Mouse (Mus musculus): ENCODE data around the gene Vwc2. TPM values are rescaled to one million over a fixed set of nuclear protein-coding genes. Genes with fewer than 3 reads are reported as not detected.

Vwc2 gene
- polyA plus RNA-seq, 1 experiment from 2014 or later, result 5.4 TPM

DNA sequence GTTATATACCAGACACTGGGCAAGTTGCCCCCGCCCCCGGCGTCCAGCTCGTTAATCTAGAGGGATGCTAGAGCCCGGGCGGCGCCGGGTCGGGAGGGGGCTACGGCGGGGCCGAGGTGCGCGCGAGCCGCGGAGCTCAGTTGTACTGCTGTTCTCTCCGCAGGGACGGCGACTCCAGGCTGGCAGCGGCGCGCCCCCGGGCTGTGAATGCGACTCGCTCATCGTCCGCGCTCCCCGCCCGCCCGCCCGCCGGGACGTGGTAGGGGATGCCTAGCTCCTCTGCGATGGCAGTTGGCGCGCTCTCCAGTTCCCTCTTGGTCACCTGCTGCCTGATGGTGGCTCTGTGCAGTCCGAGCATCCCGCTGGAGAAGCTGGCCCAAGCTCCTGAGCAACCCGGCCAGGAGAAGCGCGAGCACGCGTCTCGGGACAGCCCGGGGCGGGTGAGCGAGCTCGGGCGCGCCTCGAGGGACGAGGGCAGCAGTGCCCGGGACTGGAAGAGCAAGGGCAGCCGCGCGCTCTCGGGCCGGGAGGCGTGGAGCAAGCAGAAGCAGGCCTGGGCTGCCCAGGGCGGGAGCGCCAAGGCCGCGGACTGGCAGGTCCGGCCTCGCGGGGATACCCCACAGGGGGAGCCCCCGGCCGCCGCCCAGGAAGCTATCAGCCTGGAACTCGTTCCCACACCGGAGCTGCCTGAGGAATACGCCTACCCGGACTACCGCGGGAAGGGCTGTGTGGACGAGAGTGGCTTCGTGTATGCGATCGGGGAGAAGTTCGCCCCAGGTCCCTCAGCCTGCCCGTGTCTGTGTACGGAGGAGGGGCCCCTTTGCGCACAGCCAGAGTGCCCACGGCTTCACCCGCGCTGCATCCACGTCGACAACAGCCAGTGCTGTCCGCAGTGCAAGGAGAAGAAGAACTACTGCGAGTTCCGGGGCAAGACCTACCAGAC lies 1.9 kb downstream of the Vwc2 start:
- peaks cover 30% of the 10 kb centered on the region for H3K4me1 ChIP-seq
- no peak overlapping the region for H3K27ac ChIP-seq (replicated peaks)
- under 1% methylated on average over 89 of the region's 93 CpGs for WGBS
- H3K9ac ChIP-seq, result peak overlapping the region; percentile 28
- no peaks in the 10 kb centered on the region for H3K36me3 ChIP-seq
- peaks cover 61% of the 10 kb centered on the region for H3K27me3 ChIP-seq
- H3K9me3 ChIP-seq (replicated peaks), result no peaks in the 10 kb centered on the region
- peak; percentile 48 for ATAC-seq (ENCODE audit: insufficient number of reproducible peaks, low FRiP score, low TSS enrichment, low read depth)
- H3K4me3 ChIP-seq (replicated peaks), result peak overlapping the region; percentile 49
- peak overlapping the region; percentile 91 for H3K4me2 ChIP-seq (replicated peaks)

DNA sequence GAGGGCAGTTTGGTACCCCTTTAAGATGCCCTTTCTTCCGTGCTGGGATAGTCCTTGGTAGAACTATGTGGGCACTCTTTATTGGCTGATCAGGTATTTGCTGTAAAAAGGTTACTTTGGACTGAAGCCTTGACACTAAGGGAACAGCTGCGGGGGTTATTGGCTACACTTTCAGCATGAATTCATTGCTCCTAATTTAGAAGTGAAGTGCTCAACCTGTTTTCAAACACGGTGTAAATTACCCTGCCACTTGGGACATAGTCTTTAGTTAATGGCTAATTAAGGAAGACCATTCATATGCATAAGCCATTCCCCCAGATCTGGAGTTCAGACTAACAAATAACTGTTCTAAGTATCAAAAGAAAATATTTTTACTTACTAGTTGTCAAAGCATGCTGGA lies 2.7 kb downstream of the Vwc2 start:
- no peaks in the 10 kb centered on the region for H3K36me3 ChIP-seq
- H3K9ac ChIP-seq, result no peak overlapping the region
- H3K4me3 ChIP-seq (replicated peaks), result peak overlapping the region; percentile 49
- peak overlapping the region; percentile 91 for H3K4me2 ChIP-seq (replicated peaks)
- 6% methylated on average over 3 of the region's 3 CpGs for WGBS
- H3K27ac ChIP-seq (replicated peaks), result no peak overlapping the region
- H3K27me3 ChIP-seq, result peaks cover 61% of the 10 kb centered on the region
- H3K9me3 ChIP-seq (replicated peaks), result no peaks in the 10 kb centered on the region
- ATAC-seq (ENCODE audit: insufficient number of reproducible peaks, low FRiP score, low TSS enrichment, low read depth), result no peak
- H3K4me1 ChIP-seq, result peaks cover 30% of the 10 kb centered on the region

DNA sequence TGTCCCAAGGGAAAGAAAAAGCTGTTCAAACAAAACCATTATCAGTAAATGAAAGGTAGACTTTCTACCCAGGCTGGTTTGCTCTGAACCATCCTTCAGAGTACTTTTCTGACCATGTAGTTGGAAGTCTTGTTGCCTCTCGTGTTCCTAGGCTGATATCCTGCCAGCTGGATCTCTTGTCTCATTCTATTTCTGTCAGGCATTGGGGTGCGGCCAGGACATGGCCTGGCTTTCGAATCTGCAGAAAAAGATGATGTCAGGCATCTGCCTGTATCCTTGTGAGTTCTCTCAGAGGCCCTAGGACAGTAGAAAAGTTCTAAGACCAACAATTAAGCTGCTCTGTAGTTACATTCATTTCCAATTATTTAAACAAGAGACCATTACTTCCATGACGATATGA lies 8.8 kb downstream of the Vwc2 start:
- Histone ChIP-seq H3K27me3 (peaks cover 7% of the 10 kb centered on the region; the same call in 1 of the 2 replicates), H3K4me1 (no peaks in the 10 kb centered on the region), H3K36me3 (no peaks in the 10 kb centered on the region), H3K27ac (replicated peaks) (no peak overlapping the region), H3K4me3 (replicated peaks) (no peak overlapping the region), H3K4me2 (replicated peaks) (no peak overlapping the region), H3K9ac (no peak overlapping the region), H3K9me3 (replicated peaks) (no peaks in the 10 kb centered on the region)
- no peak for ATAC-seq (ENCODE audit: insufficient number of reproducible peaks, low FRiP score, low TSS enrichment, low read depth)
- 63% methylated on average over 4 of the region's 4 CpGs for WGBS

DNA sequence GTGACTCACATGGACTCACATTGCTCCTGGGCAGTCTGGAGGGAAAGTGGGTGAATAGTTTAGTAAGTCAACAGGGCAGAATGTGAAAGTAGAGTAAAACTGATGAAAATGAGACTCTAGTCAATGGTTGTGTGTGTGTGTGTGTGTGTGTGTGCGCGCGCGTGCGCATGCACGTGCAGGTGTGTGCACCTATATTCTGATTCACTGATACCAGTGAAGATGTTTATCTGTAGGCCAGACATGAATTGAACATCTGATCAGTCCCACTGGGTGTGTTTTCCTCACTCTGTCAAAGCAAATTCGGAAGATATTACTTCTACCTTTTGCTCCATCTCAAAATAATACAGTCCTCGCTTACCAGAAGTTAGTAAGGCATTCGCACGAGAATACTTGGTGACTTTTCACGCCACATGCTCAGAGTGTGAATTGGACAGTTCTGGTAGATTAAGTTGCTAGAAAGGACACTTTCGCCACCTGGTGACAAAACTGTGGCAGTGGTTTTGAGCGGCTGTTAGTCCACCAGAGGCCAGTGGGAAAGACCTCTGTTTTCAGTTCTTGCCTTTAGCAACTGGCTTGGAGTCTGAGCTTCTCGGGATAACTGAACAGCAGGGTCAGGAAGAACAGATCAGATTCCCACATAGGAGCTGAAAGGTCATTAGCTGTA lies 17.5 kb downstream of the Vwc2 start:
- Histone ChIP-seq H3K4me1 (no peaks in the 10 kb centered on the region), H3K4me2 (replicated peaks) (no peak overlapping the region), H3K9ac (no peak overlapping the region), H3K9me3 (replicated peaks) (no peaks in the 10 kb centered on the region), H3K27ac (replicated peaks) (no peak overlapping the region), H3K4me3 (replicated peaks) (no peak overlapping the region), H3K27me3 (no peaks in the 10 kb centered on the region), H3K36me3 (no peaks in the 10 kb centered on the region)
- 52% methylated on average over 14 of the region's 14 CpGs for WGBS
- ATAC-seq (ENCODE audit: insufficient number of reproducible peaks, low FRiP score, low TSS enrichment, low read depth), result no peak

DNA sequence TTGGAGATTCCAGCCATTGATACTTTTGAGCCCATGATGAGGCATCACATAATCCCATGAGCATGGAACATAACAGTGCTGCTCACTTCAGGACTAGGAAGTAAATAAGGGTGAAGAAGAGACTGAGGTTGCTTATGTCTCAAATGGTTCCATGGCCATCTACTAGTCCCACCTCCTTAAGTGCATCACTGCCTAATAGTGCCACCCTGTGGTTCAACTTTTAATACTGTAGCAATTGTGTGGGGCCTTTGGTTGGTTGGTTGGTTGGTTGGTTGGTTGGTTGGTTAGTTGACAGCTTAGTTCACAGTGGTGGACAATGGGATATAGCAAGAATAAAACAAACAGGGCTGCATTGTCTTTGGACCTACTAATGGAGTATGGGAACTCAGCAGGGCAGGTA lies 26.6 kb downstream of the Vwc2 start:
- H3K9me3 ChIP-seq (replicated peaks), result no peaks in the 10 kb centered on the region
- no peak overlapping the region for H3K27ac ChIP-seq (replicated peaks)
- H3K27me3 ChIP-seq, result no peaks in the 10 kb centered on the region
- H3K4me2 ChIP-seq (replicated peaks), result no peak overlapping the region
- no peak for ATAC-seq (ENCODE audit: insufficient number of reproducible peaks, low FRiP score, low TSS enrichment, low read depth)
- H3K9ac ChIP-seq, result no peak overlapping the region
- no peaks in the 10 kb centered on the region for H3K4me1 ChIP-seq
- H3K4me3 ChIP-seq (replicated peaks), result no peak overlapping the region
- H3K36me3 ChIP-seq, result no peaks in the 10 kb centered on the region

DNA sequence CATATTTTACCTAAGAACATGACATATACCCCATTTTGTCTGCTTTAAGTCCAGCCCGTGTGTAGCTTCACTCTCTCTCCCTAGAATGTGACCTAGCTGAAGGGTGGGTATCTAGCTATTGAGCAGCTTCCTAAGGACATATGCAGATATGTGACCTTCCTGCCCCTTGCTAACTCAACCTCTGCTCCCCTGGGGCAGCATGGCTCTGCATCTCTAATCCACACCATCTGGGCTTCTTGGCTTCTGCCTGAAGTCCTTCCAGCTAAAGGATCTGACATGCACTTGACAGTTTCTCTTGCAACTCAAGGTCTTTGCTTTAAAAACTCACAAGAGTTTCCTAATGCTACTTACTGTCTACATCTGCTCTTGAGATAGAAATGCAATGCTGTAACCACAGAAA lies 38.7 kb downstream of the Vwc2 start:
- ATAC-seq (ENCODE audit: insufficient number of reproducible peaks, low FRiP score, low TSS enrichment, low read depth), result no peak
- Histone ChIP-seq H3K27me3 (no peaks in the 10 kb centered on the region), H3K4me2 (replicated peaks) (no peak overlapping the region), H3K4me1 (no peaks in the 10 kb centered on the region), H3K9me3 (replicated peaks) (no peaks in the 10 kb centered on the region), H3K27ac (replicated peaks) (no peak overlapping the region), H3K9ac (no peak overlapping the region), H3K36me3 (no peaks in the 10 kb centered on the region), H3K4me3 (replicated peaks) (no peak overlapping the region)
- WGBS, result 13% methylated on average over 1 of the region's 1 CpGs

DNA sequence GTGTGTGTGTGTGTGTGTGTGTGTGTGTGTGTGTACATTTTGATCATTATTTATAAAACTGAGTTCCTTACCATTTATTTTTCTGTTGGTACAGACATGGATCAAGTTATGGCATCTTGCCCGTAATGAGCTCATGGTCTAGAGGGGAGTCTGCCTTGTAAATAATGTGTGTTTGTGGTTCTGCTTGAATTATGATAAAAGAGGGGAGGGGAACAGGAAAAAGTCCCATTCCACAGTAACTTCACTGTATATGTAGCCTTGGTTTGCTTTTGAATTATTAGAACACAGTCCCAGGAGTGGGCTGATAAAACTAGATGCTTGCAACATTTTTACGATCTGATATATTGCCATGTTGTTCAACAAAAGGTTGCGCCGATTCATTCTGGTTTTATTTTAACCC lies 57.4 kb downstream of the Vwc2 start:
- H3K4me2 ChIP-seq (replicated peaks), result no peak overlapping the region
- H3K27ac ChIP-seq (replicated peaks), result no peak overlapping the region
- no peak for ATAC-seq (ENCODE audit: insufficient number of reproducible peaks, low FRiP score, low TSS enrichment, low read depth)
- 75% methylated on average over 4 of the region's 4 CpGs for WGBS
- H3K4me1 ChIP-seq, result no peaks in the 10 kb centered on the region
- no peaks in the 10 kb centered on the region for H3K9me3 ChIP-seq (replicated peaks)
- no peaks in the 10 kb centered on the region for H3K27me3 ChIP-seq
- H3K36me3 ChIP-seq, result no peaks in the 10 kb centered on the region
- no peak overlapping the region for H3K4me3 ChIP-seq (replicated peaks)
- H3K9ac ChIP-seq, result no peak overlapping the region

DNA sequence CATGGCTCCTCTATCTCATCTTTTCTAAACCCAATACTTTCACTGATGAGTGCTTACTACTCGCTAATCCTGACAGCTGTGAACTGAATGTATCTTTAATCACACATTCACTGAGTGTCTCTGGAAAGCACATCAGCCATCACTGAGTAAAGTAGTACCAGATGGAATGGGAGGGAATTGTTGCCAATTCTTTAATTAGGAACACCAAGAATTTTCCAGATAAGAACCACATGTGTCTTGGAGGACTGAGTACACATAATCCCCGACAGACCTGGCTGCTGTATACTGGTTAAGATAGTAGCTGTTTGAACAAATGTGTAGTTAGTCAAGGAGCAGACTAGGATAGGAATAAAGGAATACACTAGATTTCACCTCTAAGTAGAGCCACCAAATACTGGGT lies 61.2 kb downstream of the Vwc2 start:
- no peaks in the 10 kb centered on the region for H3K4me1 ChIP-seq
- no peak overlapping the region for H3K9ac ChIP-seq
- no peak overlapping the region for H3K4me2 ChIP-seq (replicated peaks)
- no peak overlapping the region for H3K27ac ChIP-seq (replicated peaks)
- no peak overlapping the region for H3K4me3 ChIP-seq (replicated peaks)
- H3K27me3 ChIP-seq, result no peaks in the 10 kb centered on the region
- H3K36me3 ChIP-seq, result no peaks in the 10 kb centered on the region
- no peaks in the 10 kb centered on the region for H3K9me3 ChIP-seq (replicated peaks)
- peak; percentile 65 for ATAC-seq (ENCODE audit: insufficient number of reproducible peaks, low FRiP score, low TSS enrichment, low read depth)
- 27% methylated on average over 2 of the region's 2 CpGs for WGBS

DNA sequence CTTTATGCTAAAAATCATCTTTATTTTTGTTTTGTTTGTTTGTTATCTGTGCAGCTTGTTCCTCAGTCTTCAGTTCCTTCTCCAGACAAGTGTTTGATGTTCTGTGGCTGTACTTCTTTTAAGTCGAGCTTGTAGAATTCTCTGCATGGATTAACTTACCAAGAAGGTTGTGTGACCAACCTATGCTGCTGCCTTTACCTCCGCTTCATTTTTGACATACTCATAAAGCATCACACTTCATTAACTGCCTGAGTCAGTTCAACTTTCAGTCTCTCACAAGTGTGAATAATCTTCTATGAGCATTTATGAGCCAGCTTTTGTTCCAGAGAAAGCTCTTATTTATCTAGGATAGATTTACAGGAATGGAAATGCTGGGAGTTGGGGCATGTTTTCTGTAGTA lies 68.7 kb downstream of the Vwc2 start:
- H3K4me1 ChIP-seq, result no peaks in the 10 kb centered on the region
- no peak for ATAC-seq (ENCODE audit: insufficient number of reproducible peaks, low FRiP score, low TSS enrichment, low read depth)
- H3K9me3 ChIP-seq (replicated peaks), result no peaks in the 10 kb centered on the region
- WGBS, result 68% methylated on average over 2 of the region's 2 CpGs
- no peaks in the 10 kb centered on the region for H3K27me3 ChIP-seq
- H3K4me3 ChIP-seq (replicated peaks), result no peak overlapping the region
- H3K9ac ChIP-seq, result no peak overlapping the region
- no peak overlapping the region for H3K4me2 ChIP-seq (replicated peaks)
- H3K27ac ChIP-seq (replicated peaks), result no peak overlapping the region
- H3K36me3 ChIP-seq, result no peaks in the 10 kb centered on the region

DNA sequence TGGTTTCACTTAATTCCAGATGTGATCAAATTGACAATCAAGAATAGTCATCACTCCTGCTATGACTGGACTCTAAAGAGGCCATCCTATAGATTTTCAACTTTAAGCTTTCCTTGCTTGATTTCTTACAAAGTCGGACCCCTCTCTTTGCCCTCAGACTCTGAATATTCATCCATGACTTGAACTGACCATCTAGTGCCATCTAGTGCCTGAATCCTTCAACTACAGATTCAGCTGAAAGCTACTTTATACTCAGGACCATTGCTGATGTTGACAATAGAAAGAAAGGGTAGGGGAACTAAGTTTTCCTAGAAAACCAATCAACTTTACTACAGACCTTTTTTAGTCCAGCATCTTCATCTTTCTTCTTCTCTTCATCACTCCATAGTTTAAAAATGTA lies 109.1 kb downstream of the Vwc2 start:
- H3K27ac ChIP-seq (replicated peaks), result no peak overlapping the region
- H3K27me3 ChIP-seq, result no peaks in the 10 kb centered on the region
- H3K4me1 ChIP-seq, result no peaks in the 10 kb centered on the region
- H3K4me3 ChIP-seq (replicated peaks), result no peak overlapping the region
- H3K9me3 ChIP-seq (replicated peaks), result no peaks in the 10 kb centered on the region
- H3K36me3 ChIP-seq, result no peaks in the 10 kb centered on the region
- 10% methylated on average over 1 of the region's 1 CpGs for WGBS
- no peak overlapping the region for H3K4me2 ChIP-seq (replicated peaks)
- no peak for ATAC-seq (ENCODE audit: insufficient number of reproducible peaks, low FRiP score, low TSS enrichment, low read depth)
- no peak overlapping the region for H3K9ac ChIP-seq

DNA sequence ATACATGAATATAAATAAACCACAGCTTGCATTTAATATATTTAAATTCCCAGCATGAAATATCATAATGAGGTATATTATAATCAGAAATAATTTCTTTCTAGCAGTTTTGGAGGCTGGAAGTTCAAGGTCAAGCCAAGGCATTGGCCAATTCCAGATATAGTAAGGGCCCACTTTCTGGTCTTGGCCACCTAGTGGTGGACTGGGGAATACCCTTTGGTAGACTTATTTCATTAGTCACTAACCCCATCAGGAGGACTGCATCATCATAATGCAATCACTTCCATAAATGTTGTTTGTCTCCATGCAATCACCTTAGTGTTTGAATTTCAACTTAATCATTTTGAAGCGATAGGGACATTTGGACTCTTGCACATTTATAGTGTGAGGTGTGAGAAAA lies 125.3 kb downstream of the Vwc2 start:
- no peak for ATAC-seq (ENCODE audit: insufficient number of reproducible peaks, low FRiP score, low TSS enrichment, low read depth)
- H3K4me1 ChIP-seq, result no peaks in the 10 kb centered on the region
- no peak overlapping the region for H3K9ac ChIP-seq
- H3K9me3 ChIP-seq (replicated peaks), result no peaks in the 10 kb centered on the region
- H3K4me3 ChIP-seq (replicated peaks), result no peak overlapping the region
- no peaks in the 10 kb centered on the region for H3K36me3 ChIP-seq
- H3K27ac ChIP-seq (replicated peaks), result no peak overlapping the region
- WGBS, result 69% methylated on average over 1 of the region's 1 CpGs
- H3K27me3 ChIP-seq, result no peaks in the 10 kb centered on the region
- no peak overlapping the region for H3K4me2 ChIP-seq (replicated peaks)
